Mouse (Mus musculus): Measurements from ENCODE around the gene Cd40. TPM values are rescaled to one million over a fixed set of nuclear protein-coding genes. Genes with fewer than 3 reads are reported as not detected.

The Cd40 gene
- total RNA-seq, 2 experiments from 2014 or later, result 0.77 to 1.3 TPM

- DNase-seq, result no peak
These were observed 1.1 kb downstream of the Cd40 start for GRCm38 (mm10) chr2:165056377-165057085.

- DNase-seq, result no peak
These were observed 4.5 kb downstream of the Cd40 start for GRCm38 (mm10) chr2:165059961-165060360.

- no peak for DNase-seq
These were observed 6.4 kb downstream of the Cd40 start for GRCm38 (mm10) chr2:165061638-165062433.

- DNase-seq, result peak in 1 of 2 experiments; percentile 30
These were observed 9.1 kb downstream of the Cd40 start for GRCm38 (mm10) chr2:165064489-165064888.

GRCm38 (mm10) chr2:165068806-165069205, 13.4 kb downstream of the Cd40 start:
- peak in 1 of 2 experiments; percentile 38 for DNase-seq

- DNase-seq, result peak; percentile 54 to 61
These were observed 14.8 kb downstream of the Cd40 start for GRCm38 (mm10) chr2:165070096-165070816.

- DNase-seq, result no peak
These were observed 18.0 kb downstream of the Cd40 start for GRCm38 (mm10) chr2:165073381-165073781.

GRCm38 (mm10) chr2:165074081-165074884, 18.9 kb downstream of the Cd40 start:
- no peak for DNase-seq

- peak; percentile 85 to 86 for DNase-seq
These were observed 19.5 kb downstream of the Cd40 start for GRCm38 (mm10) chr2:165074937-165075336.

- DNase-seq, result no peak
These were observed 21.6 kb downstream of the Cd40 start for GRCm38 (mm10) chr2:165077055-165077454.

GRCm38 (mm10) chr2:165078045-165078444, 22.6 kb downstream of the Cd40 start:
- DNase-seq, result no peak

GRCm38 (mm10) chr2:165078605-165079004, 23.2 kb downstream of the Cd40 start:
- no peak for DNase-seq

- DNase-seq, result no peak
These were observed 25.2 kb downstream of the Cd40 start for GRCm38 (mm10) chr2:165080657-165081056.

GRCm38 (mm10) chr2:165081257-165081656, 25.8 kb downstream of the Cd40 start:
- DNase-seq, result no peak

GRCm38 (mm10) chr2:165086634-165087033, 31.2 kb downstream of the Cd40 start:
- DNase-seq, result no peak

- no peak for DNase-seq
These were observed 34.0 kb downstream of the Cd40 start for GRCm38 (mm10) chr2:165089470-165089869.

- no peak for DNase-seq
These were observed 35.2 kb downstream of the Cd40 start, which contains the start of gene 1700025C18Rik for GRCm38 (mm10) chr2:165090650-165091049. 1700025C18Rik (minus strand) TSS chr2:165090750.

- DNase-seq, result no peak
These were observed 36.1 kb downstream of the Cd40 start for GRCm38 (mm10) chr2:165091433-165091965.

GRCm38 (mm10) chr2:165092393-165092792, 37.0 kb downstream of the Cd40 start:
- DNase-seq, result no peak

GRCm38 (mm10) chr2:165096367-165096766, 40.9 kb downstream of the Cd40 start:
- no peak for DNase-seq

- DNase-seq, result no peak
These were observed 43.4 kb downstream of the Cd40 start for GRCm38 (mm10) chr2:165098861-165099260.

- DNase-seq, result no peak
These were observed 45.3 kb downstream of the Cd40 start for GRCm38 (mm10) chr2:165100749-165101148.

Measured in layer of hippocampus, postnatal 36 days (tissue).